Mouse (Mus musculus) monocyte, adult 2 months (primary cell): Measurements from ENCODE around the gene Ccdc134.

ENCODE experiments used
- DNase-seq, 2 experiments: peaks; one replicate each; pipeline ENCODE4 v3.0.0; 2022; ENCODE audit warnings: low spot score in 2 of 2, low read depth in 1 of 2

The Ccdc134 gene

DNA sequence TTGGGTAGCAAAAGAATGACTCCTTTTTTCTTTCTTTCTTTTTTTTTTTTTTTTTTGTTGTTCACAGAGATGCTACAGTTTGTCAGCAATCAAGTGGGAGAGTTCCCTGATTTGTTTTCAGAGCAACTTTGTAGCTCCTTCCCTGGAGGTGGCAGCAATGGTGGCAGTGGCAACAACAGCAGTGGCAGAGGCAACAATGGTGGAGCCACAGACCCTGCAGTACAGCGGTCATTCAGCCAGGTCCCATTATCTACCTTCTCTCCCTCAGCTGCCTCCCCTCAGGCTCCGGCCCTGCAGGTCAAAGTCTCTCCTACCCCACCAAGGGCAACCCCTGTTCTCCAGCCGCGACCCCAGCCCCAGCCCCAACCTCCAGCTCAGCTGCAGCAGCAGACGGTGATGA, 41.9 kb downstream of the Ccdc134 start:
- no peak for DNase-seq

DNA sequence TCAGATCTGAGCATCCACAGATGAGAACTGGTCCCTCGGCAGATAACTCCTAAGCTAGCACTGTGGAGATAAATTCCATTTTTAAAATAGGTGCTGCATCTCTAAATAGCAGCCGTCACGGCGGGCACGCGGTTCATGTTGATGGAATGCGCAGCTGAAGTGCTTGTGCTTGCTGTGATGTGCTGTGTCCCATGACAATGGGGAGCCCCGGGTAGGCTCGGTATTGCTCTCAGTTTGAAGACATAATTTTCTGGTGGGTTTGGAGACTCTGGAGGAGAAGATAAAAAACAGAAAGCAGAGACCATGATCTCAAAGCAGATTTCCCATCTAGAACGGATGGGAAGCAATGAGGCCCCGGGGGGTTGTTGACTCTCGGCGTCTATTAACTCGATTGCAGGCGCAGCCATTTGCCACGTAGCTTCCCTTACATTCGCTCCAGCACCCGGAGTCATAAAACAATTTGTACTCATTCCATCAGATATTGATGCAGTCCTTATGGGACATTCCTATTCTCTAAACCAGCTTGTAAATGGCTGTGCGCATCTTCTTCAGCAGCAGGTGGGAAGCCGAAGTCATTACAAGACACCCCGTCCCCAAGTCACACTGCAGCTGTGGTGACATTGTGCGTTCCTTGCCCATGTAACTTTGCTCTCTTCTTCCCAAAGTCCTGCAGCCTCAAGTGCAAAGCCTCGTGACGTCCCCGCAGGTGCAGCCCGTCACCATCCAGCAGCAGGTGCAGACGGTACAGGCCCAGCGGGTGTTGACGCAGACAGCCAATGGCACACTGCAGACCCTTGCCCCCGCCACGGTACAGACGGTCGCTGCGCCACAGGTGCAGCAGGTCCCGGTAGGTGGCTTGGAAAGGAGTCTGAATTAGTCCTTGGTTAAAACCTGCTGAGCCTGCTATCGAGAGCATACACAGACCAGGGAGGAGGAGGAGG, 43.0 kb downstream of the Ccdc134 start:
- no peak for DNase-seq

DNA sequence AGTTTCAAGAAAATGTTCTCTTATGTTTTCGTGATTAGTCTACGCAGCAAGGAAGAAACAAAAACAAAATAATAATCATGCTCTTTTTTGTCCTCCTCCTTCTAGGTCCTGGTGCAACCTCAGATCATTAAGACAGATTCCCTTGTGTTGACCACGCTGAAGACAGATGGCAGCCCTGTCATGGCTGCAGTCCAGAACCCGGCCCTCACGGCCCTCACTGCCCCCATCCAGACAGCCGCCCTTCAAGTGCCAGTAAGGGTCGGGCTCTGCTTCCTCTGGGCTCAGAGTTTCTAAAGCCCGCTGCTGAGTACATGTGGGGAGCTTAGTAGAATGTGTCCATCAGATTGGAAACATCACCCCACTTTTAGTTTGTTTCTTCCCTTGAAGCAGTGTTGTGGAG, 44.9 kb downstream of the Ccdc134 start:
- DNase-seq, result no peak

DNA sequence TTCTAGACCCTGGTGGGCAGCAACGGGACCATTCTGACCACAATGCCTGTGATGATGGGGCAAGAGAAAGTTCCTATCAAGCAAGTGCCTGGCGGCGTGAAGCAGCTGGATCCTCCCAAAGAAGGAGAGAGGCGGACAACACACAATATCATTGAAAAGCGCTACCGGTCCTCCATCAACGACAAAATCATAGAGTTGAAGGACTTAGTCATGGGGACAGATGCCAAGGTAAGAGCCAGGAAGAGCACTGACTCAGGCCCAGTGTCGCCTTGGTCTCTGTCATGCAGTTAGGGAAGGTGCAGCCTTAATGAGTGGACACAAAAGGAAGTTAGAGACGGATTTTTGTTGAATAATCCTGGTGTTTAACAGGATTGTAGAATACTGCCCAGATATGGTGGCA, 47.4 kb downstream of the Ccdc134 start:
- DNase-seq, result no peak

DNA sequence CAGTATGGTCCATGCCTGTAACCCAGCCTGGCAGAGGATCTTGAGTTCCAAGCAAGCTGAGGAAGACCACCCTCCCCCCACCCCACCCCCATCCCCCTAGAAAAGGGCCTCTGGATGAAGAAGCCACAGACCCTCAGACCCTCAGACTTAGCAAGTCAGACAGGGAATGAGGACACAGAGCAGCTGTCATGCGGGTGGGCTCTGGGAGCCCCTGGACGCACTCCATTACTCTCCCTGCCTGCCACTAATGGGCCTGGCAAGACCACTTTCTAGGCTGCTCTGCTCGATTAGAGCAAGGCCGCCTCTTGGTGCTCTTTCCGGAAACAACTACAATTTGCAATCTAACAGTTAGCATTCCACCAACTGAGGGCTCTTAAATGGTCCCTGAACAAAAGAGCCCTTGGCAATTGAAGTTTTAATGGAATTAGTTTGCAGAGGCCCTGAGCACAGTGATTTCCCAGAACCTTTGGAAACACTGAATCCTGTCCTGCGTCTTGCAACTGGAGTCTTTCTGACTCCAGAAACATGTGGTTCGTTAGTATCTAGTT, 50.1 kb downstream of the Ccdc134 start:
- no peak for DNase-seq

DNA sequence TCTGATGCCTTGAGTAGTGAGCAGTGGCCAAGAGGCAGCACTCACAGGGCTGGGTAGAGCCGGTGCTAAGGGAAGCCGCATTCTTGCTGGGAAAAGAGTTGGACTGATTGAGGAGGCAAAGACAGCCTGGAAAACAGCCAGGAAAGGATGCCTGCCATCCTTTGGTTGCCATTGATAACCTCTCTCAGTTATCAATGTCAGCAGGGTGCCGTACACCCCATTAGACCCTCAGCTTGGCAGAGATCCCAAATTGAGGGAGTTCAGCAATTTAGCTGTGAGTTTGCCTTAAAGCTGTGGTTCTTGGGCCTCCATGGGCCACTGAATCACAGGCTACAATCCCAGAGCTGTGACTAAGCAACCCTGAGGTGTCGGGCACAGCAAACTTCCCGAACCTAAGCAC, 53.4 kb downstream of the Ccdc134 start:
- DNase-seq, result no peak

DNA sequence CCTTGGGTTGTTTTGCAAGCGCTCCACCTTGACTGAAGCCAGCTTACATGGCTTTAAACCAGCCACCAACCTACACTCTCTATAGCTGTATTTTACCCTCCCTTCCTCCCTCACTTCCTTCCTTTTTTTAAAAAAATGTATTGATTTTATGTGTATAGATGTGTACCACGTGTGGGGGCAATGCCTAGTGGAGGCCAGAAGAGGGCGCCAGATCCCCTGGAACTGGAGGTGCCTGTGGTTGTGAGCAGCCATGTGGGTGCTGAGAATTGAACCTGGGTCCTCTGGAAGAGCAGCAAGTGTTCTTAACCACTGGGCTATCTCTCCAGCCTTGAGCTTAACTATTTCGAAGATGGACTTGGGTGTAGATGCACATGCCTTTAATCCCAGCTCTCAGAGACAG, 54.6 kb downstream of the Ccdc134 start:
- DNase-seq, result no peak

DNA sequence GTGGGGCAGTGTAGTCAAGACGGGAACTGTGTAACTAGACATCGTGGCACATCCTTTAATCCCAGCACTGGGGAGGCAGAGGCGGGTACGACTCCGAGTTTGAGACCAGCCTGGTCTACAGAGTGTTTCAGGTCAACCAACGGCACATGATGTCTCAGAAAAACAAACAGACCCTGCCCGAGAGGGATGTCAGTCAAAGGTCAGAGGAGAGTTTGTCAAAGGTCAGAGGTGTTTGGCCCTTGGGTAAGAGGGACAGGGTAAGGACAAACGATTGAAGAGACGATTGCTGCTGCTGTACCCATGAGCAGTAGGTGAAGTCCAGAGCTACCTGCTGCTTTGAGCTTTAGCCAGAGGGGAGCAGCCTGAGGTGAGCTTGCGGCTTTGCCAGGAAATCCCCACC, 55.9 kb downstream of the Ccdc134 start:
- no peak for DNase-seq

DNA sequence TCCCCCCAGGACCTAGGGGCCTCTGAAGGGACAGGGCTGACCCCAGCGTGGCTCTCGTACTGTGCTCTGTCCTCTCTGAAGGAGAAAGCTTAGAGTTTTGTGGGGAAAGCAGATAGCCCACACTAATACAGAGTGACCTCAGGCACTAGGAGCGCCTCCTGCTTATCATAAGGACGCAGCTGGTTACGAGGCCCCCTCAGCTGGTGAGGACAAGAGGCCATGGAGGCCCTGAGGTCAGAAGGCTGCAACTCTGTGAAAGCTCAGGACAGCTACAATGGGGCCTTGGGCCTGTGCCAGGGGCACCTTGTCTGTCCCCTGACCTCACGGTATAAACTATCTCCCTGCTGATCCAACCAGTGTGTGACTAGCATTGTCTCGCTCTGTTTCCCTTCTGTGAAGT, 56.5 kb downstream of the Ccdc134 start:
- DNase-seq, result no peak

DNA sequence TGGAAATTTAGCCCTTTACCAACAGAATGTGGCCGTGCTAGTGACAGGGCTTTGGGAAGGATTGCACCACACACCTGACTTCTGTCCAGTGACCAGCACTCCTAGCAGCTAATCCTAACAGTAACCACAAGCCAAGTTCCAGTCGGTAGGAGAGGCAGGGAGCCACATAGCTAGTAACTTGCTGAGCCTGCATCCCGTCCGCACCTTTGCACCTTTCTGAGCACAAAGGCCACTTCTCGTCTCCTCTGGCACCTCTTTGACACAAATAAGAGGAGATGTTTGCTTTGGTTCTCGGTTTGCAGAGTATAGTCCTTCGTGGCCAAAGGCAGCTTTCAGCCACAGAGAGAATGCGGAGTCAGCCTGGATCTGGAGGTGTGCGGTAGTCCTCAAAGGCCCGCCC, 56.9 kb downstream of the Ccdc134 start:
- DNase-seq, result no peak

DNA sequence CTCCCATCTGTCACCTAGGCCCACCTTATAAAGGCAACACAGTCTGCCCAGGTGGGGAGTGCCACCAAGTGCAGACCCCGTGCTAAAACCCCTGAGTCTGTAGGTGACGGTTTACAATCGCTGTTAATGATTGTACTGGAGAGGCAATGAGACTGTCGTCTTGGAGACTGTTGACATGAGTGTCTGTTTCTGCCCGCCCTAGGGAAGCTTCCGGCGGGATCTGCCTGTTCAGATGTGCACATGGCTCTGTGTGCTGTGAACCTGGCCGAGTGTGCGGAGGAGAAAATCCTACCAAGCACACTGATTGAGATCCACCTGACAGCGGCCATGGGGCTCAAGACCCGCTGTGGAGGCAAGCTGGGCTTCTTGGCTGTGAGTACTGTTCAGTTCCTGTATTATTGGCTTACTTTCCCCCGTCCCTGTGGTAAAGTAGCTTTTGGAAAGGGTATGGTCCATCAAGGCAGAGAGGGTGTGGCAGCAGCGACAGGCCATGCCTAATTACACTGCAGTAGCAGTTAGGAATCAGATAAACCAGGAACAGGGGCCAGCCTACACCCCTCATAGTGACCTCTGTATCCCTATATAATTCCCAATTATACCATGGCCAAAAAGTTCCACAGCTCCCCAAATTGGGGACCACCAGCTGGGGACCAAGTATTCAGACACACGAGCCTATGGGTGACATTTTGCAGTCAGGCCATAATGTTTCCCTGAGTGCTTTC, 57.5 kb downstream of the Ccdc134 start:
- DNase-seq, result no peak

DNA sequence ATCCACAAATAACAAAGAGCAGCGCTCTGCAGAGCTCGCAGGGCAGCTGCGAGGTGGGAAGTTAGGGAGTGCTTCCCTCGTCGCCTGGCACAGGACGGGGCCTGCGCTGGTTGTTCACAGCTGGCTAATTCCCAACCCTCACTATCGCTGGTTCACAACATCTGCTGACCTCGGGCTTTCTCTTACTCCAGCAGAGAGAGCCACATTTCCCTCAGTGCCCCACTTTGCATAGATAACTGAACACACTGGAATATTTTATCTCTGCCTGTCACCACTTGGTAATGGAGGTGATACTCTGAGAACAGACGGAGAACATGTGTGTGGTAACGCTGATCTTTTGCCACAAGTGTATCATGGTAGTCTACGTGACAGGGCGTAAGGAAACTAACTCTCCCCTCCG, 58.4 kb downstream of the Ccdc134 start:
- no peak for DNase-seq

DNA sequence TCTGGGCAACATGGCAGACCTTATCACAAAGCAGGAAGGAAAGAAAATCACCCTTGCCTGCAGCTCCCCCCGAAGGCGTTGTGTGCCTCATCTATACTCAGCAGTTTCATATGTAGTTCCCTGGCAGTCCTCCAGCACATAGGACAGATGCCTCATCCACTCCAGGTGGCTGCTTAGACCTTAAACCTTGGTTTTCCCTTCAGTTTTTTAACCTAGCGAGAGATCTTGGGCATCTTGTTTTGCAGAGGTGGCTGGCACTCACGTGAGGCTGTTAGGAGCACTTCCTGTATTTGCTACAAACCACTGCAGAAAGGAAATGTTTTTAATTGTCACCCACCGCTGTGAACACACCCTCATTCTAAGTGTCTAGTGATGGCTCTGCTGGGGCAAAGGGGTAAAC, 59.2 kb downstream of the Ccdc134 start:
- no peak for DNase-seq

DNA sequence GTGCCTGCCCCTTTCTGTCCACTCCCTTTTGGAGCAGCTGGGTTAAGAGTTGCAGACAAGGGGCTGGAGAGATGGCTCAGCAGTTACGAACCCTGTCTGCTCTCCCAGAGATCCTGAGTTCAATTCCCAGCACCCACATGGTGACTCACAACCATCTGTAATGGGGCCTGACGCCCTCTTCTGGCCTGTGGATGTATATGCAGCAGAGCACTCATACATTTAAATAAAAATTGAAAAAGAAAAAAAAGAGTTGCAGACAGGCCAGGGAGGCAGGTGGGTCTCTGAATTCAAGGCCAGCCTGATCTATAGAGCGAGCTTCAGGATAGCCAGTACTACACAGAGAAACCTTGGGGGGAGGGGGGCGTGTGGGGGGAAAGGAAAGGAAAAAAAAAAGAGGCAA, 59.7 kb downstream of the Ccdc134 start:
- DNase-seq, result no peak

DNA sequence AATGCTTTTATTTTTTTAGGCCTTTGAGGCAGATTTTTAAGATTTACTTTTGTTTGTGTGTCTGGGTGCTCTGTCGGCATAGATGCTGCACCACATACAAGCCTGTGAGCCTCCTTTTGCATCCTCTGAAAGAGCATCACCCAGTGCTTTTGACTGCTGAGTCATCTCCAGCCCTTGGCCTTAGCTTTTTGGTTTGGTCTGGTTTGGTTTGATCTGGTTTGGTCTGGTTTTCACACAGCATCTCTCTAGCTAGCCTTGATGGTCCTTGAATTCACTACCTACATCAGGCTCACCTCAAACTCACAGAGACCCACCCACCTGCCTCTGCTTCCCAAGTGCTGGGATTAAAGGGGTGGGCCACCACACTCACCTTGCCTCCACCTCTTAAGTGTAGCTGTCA, 60.2 kb downstream of the Ccdc134 start:
- DNase-seq, result no peak

DNA sequence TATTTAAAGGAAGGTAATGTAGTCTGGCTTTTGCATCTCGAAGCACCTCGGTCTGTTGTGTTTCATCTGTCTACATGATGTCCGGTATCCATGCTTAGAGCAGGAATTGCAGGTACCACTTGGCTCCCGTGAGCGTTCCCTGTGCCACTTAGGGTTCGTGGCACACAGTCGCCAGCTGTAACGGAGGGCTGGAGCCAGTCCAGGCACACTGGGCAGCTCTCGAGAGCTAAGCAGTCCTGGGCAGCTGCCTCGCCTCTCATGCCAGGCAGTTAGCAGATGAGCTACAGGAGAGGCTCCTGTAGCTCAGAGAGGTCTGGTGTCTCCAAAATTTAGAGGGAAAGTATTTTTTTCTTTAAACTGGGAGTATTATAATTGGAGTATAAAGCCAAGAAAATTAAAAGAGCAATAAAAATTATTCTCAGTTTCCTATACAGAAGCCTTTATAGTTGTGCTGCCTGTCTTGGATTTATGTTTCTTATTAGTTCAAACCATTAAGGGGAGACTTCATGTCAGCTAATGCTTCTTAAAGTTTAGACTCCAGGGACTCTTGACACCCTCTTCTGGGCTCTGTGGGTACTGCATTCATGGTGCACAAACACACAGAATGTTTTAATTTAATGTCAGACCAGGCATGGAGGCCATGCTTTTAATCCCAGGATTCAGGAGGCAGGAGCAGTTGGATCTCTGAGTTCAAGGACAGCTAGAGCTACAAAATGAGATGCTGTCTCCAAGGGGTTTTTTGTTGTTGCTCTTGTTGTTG, 60.9 kb downstream of the Ccdc134 start:
- DNase-seq, result no peak
